Mouse (Mus musculus) heart, postnatal 0 days (tissue): ENCODE data around the gene Gpbp1. TPM values are rescaled to one million over a fixed set of nuclear protein-coding genes. Genes with fewer than 3 reads are reported as not detected.
A peak's percentile ranks its signal among the peaks of the same experiment; 100 is the strongest.

Source experiments
- ATAC-seq: fragments of 200-750 bp; cut with Nextera tagmentation; 2 replicates; pipeline ENCODE4 v1.8.0; 2017; ENCODE audit warnings: low read depth, moderate number of reproducible peaks, moderate library complexity; ENCODE audit not compliant: insufficient read depth
- DNase-seq: peaks from one replicate; pipeline ENCODE4 v3.0.0-alpha.2; 2016; ENCODE audit warnings: low spot score
- H3K27ac ChIP-seq: fragments of 300-500 bp; sonication (generic); 2 replicates; pipeline ENCODE4 v1.5.1; 2014; ENCODE audit warnings: low read depth, mild to moderate bottlenecking
- H3K27me3 ChIP-seq: fragments of 300-500 bp; sonication (generic); 2 replicates; pipeline ENCODE4 v1.6.1; 2014; ENCODE audit warnings: low read length, mixed read lengths; ENCODE audit not compliant: control insufficient read depth, insufficient read depth
- H3K36me3 ChIP-seq: fragments of 300-500 bp; sonication (generic); replicated peaks from 2 replicates; pipeline ENCODE4 v1.6.1; 2014; ENCODE audit warnings: low read length, mixed read lengths; ENCODE audit not compliant: control insufficient read depth, insufficient read depth
- H3K4me1 ChIP-seq: fragments of 300-500 bp; sonication (generic); 2 replicates; pipeline ENCODE4 v1.6.1; 2014; ENCODE audit warnings: antibody characterized with exemption; ENCODE audit not compliant: control insufficient read depth, insufficient read depth
- H3K4me2 ChIP-seq: fragments of 300-500 bp; sonication (generic); 2 replicates; pipeline ENCODE4 v1.6.1; 2014; ENCODE audit warnings: low read depth, mild to moderate bottlenecking, low read length, moderate library complexity
- H3K4me3 ChIP-seq: fragments of 300-500 bp; sonication (generic); 2 replicates; pipeline ENCODE4 v1.5.1; 2014; ENCODE audit warnings: low read depth, low read length
- H3K9ac ChIP-seq: fragments of 300-500 bp; sonication (generic); replicated peaks from 2 replicates; pipeline ENCODE4 v1.6.1; 2014; ENCODE audit warnings: low read depth, low read length, mixed read lengths
- H3K9me3 ChIP-seq: fragments of 300-500 bp; sonication (generic); replicated peaks from 2 replicates; pipeline ENCODE4 v1.6.1; 2016; ENCODE audit warnings: low read length; ENCODE audit not compliant: control insufficient read depth
- CTCF ChIP-seq: IDR thresholded peaks from 2 replicates; pipeline ENCODE4 v1.5.1; 2016; ENCODE audit warnings: antibody characterized with exemption, control low read depth, low read depth
- EP300 ChIP-seq: IDR thresholded peaks from 2 replicates; pipeline ENCODE4 v1.6.1; 2016; ENCODE audit warnings: antibody characterized with exemption, low read depth
- WGBS: fragments of 180-500 bp; shearing (Covaris S2); extraction: QIAGEN DNeasy Blood & Tissue Kit; methylation state at CpG from one replicate; pipeline ENCODE4 v1.1.7; 2014; 5-methylcytosine and 5-hydroxymethylcytosine counted together
- polyA plus RNA-seq: library from polyadenylated mRNA; unstranded; fragments of >200 nt; fragmentation: Nextera tagmentation; extraction: Ambion mirVana; gene quantifications from 2 replicates; pipeline ENCODE4 v1.2.1, GENCODE M21; 2015
- total RNA-seq: library from RNA; depleted of rRNA; stranded (reverse); fragments of >200 nt; gene quantifications from 2 replicates; pipeline ENCODE4 v1.2.3, GENCODE M21; 2014; ENCODE audit warnings: low replicate concordance

The Gpbp1 gene
- total and polyA plus RNA-seq, 2 experiments from 2014 or later, result 22.1 to 40.3 TPM

GRCm38 (mm10) chr13:111456790-111457189, 33.1 kb downstream of the Gpbp1 start:
- no peaks in the 10 kb centered on the region; the same call in 1 of the 2 replicates for H3K4me1 ChIP-seq
- peaks cover 15% of the 10 kb centered on the region for H3K36me3 ChIP-seq
- ATAC-seq, result no peak
- H3K4me3 ChIP-seq, result no peak overlapping the region
- no peak for TF ChIP-seq EP300
- no peak for TF ChIP-seq CTCF
- H3K9ac ChIP-seq, result no peak overlapping the region
- no peak for DNase-seq
- H3K27ac ChIP-seq, result no peak overlapping the region
- WGBS, result 49% methylated on average over 2 of the region's 2 CpGs
- H3K27me3 ChIP-seq, result no peaks in the 10 kb centered on the region
- H3K9me3 ChIP-seq, result no peaks in the 10 kb centered on the region
- H3K4me2 ChIP-seq, result no peak overlapping the region

- Histone ChIP-seq H3K36me3 (peaks cover 16% of the 10 kb centered on the region), H3K9ac (no peak overlapping the region), H3K4me2 (no peak overlapping the region), H3K4me3 (no peak overlapping the region), H3K27ac (no peak overlapping the region), H3K9me3 (no peaks in the 10 kb centered on the region), H3K27me3 (no peaks in the 10 kb centered on the region), H3K4me1 (no peaks in the 10 kb centered on the region)
- TF ChIP-seq EP300, result no peak
- no peak for TF ChIP-seq CTCF
- no peak for DNase-seq
- ATAC-seq, result no peak
These were observed 45.6 kb downstream of the Gpbp1 start for GRCm38 (mm10) chr13:111444325-111444724.

- 71% methylated on average over 1 of the region's 1 CpGs for WGBS
- DNase-seq (no peak), ATAC-seq (no peak)
- H3K27ac ChIP-seq, result no peak overlapping the region
- H3K9ac ChIP-seq, result no peak overlapping the region
- no peak overlapping the region for H3K4me3 ChIP-seq
- H3K9me3 ChIP-seq, result no peaks in the 10 kb centered on the region
- H3K36me3 ChIP-seq, result peaks cover 26% of the 10 kb centered on the region
- H3K4me2 ChIP-seq, result no peak overlapping the region
- H3K27me3 ChIP-seq, result no peaks in the 10 kb centered on the region
- TF ChIP-seq CTCF, result no peak
- no peak for TF ChIP-seq EP300
- no peaks in the 10 kb centered on the region for H3K4me1 ChIP-seq
These were observed 58.7 kb downstream of the Gpbp1 start for GRCm38 (mm10) chr13:111431174-111431573.

GRCm38 (mm10) chr13:111421330-111421729, 68.6 kb downstream of the Gpbp1 start:
- no peaks in the 10 kb centered on the region for H3K4me1 ChIP-seq
- H3K27me3 ChIP-seq, result no peaks in the 10 kb centered on the region
- H3K9me3 ChIP-seq, result no peaks in the 10 kb centered on the region
- no peak for DNase-seq
- no peak for ATAC-seq
- H3K4me2 ChIP-seq, result no peak overlapping the region
- peaks cover 8% of the 10 kb centered on the region for H3K36me3 ChIP-seq
- TF ChIP-seq EP300, result no peak
- TF ChIP-seq CTCF, result no peak; the same call in 1 of the 2 replicates
- no peak overlapping the region for H3K9ac ChIP-seq
- H3K27ac ChIP-seq, result no peak overlapping the region
- no peak overlapping the region for H3K4me3 ChIP-seq

- no peak overlapping the region for H3K9ac ChIP-seq
- H3K9me3 ChIP-seq, result no peaks in the 10 kb centered on the region
- H3K4me1 ChIP-seq, result no peaks in the 10 kb centered on the region
- ATAC-seq (no peak), DNase-seq (no peak)
- no peak overlapping the region for H3K4me3 ChIP-seq
- no peak overlapping the region for H3K4me2 ChIP-seq
- H3K27ac ChIP-seq, result no peak overlapping the region
- WGBS, result 58% methylated on average over 2 of the region's 2 CpGs
- H3K36me3 ChIP-seq, result no peaks in the 10 kb centered on the region
- H3K27me3 ChIP-seq, result no peaks in the 10 kb centered on the region
- TF ChIP-seq EP300 (no peak), CTCF (no peak)
These were observed 71.8 kb downstream of the Gpbp1 start for GRCm38 (mm10) chr13:111418087-111418486.

GRCm38 (mm10) chr13:111413156-111413555, 76.8 kb downstream of the Gpbp1 start:
- Histone ChIP-seq H3K4me3 (no peak overlapping the region), H3K4me2 (no peak overlapping the region), H3K9me3 (no peaks in the 10 kb centered on the region), H3K27me3 (no peaks in the 10 kb centered on the region), H3K4me1 (no peaks in the 10 kb centered on the region), H3K27ac (no peak overlapping the region), H3K36me3 (no peaks in the 10 kb centered on the region), H3K9ac (no peak overlapping the region)
- ATAC-seq (no peak), DNase-seq (peak; percentile 30)
- WGBS, result 23% methylated on average over 4 of the region's 4 CpGs
- TF ChIP-seq EP300 (no peak), CTCF (peak; percentile 73)
